Mouse (Mus musculus): ENCODE measurements around the gene Xaf1.

The Xaf1 gene

GRCm38 (mm10) chr11:72301334-72301733 lies at the start of gene Xaf1:
TSS of gene Xaf1 (plus strand) at chr11:72301629.
- peak; percentile 31 for DNase-seq (ENCODE audit: low spot score)

- no peak for DNase-seq (ENCODE audit: low spot score)
Observed at GRCm38 (mm10) chr11:72255629-72256028, 45.8 kb upstream of the Xaf1 start.

- no peak for DNase-seq (ENCODE audit: low spot score)
Observed at GRCm38 (mm10) chr11:72256441-72256840, 45.0 kb upstream of the Xaf1 start.

GRCm38 (mm10) chr11:72265483-72265882 lies 35.9 kb upstream of the Xaf1 start:
- no peak for DNase-seq (ENCODE audit: low spot score)

GRCm38 (mm10) chr11:72266207-72266959 lies 35.0 kb upstream of the Xaf1 start:
- DNase-seq (ENCODE audit: low spot score), result no peak

GRCm38 (mm10) chr11:72266960-72267560 lies 34.4 kb upstream of the Xaf1 start, which contains the start of gene Slc13a5:
TSS of gene Slc13a5 (minus strand) at chr11:72267222.
- DNase-seq (ENCODE audit: low spot score), result no peak

- no peak for DNase-seq (ENCODE audit: low spot score)
Observed at GRCm38 (mm10) chr11:72271761-72272160, 29.7 kb upstream of the Xaf1 start.

- DNase-seq (ENCODE audit: low spot score), result no peak
Observed at GRCm38 (mm10) chr11:72273341-72273740, 28.1 kb upstream of the Xaf1 start.

- DNase-seq (ENCODE audit: low spot score), result no peak
Observed at GRCm38 (mm10) chr11:72281143-72281851, 20.1 kb upstream of the Xaf1 start.

- no peak for DNase-seq (ENCODE audit: low spot score)
Observed at GRCm38 (mm10) chr11:72281852-72282400, 19.5 kb upstream of the Xaf1 start.

GRCm38 (mm10) chr11:72283486-72284224 lies 17.8 kb upstream of the Xaf1 start:
- no peak for DNase-seq (ENCODE audit: low spot score)

GRCm38 (mm10) chr11:72284532-72285182 lies 16.8 kb upstream of the Xaf1 start:
- DNase-seq (ENCODE audit: low spot score), result no peak

- DNase-seq (ENCODE audit: low spot score), result no peak
Observed at GRCm38 (mm10) chr11:72285971-72286480, 15.4 kb upstream of the Xaf1 start.

- no peak for DNase-seq (ENCODE audit: low spot score)
Observed at GRCm38 (mm10) chr11:72286651-72287050, 14.8 kb upstream of the Xaf1 start.

- no peak for DNase-seq (ENCODE audit: low spot score)
Observed at GRCm38 (mm10) chr11:72287126-72287525, 14.3 kb upstream of the Xaf1 start.

- DNase-seq (ENCODE audit: low spot score), result no peak
Observed at GRCm38 (mm10) chr11:72287543-72287942, 13.9 kb upstream of the Xaf1 start.

- DNase-seq (ENCODE audit: low spot score), result no peak
Observed at GRCm38 (mm10) chr11:72293116-72293515, 8.3 kb upstream of the Xaf1 start.

- DNase-seq (ENCODE audit: low spot score), result no peak
Observed at GRCm38 (mm10) chr11:72302230-72302629, 801 bp downstream of the Xaf1 start.

- no peak for DNase-seq (ENCODE audit: low spot score)
Observed at GRCm38 (mm10) chr11:72307461-72307860, 6.0 kb downstream of the Xaf1 start.

GRCm38 (mm10) chr11:72308982-72309381 lies 7.6 kb downstream of the Xaf1 start:
- no peak for DNase-seq (ENCODE audit: low spot score)

GRCm38 (mm10) chr11:72310491-72310890 lies 9.1 kb downstream of the Xaf1 start:
- no peak for DNase-seq (ENCODE audit: low spot score)
